Mouse (Mus musculus): Measurements from ENCODE around the gene Mcrip1. TPM values are rescaled to one million over a fixed set of nuclear protein-coding genes. Genes with fewer than 3 reads are reported as not detected.

The Mcrip1 gene
- polyA plus RNA-seq, 1 experiment from 2014 or later: 46.9 TPM

DNA sequence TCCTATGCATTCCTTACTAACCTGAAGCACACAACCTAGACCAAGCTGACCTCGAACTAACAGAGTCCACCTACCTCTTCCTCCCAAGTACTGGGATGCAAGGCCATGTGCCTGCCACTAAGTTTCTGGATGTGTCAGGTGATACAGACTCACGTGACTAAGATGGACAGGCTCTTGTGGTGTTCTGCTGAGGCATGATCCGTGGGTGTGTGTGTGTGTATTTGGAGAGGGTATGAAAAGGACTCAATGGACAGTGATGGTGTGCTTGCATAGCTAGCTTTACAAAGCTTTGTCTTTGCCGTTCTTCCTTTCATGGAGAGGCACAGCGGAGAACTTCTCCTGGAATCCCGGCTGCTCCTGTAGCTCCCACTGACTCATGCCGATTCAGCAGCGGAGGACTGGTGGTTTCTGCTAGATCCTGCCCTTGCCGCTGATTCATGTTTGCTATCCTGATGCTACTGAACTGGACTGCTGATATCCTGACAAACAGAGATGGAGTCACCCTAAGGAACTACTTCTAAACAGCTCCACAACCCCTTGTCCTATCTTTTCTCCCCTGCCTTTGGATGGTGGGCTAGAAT is 41.1 kb downstream of the Mcrip1 start:
- Histone ChIP-seq H3K36me3 (no peaks in the 10 kb centered on the region), H3K4me3 (replicated peaks) (no peak overlapping the region), H3K4me2 (no peak overlapping the region), H3K4me1 (replicated peaks) (peaks cover 48% of the 10 kb centered on the region), H3K9ac (no peak overlapping the region), H3K27ac (no peak overlapping the region), H3K9me3 (replicated peaks) (no peaks in the 10 kb centered on the region), H3K27me3 (no peaks in the 10 kb centered on the region)
- DNase-seq: no peak
- 75% methylated on average over 9 of the region's 9 CpGs for WGBS (ENCODE audit: insufficient replicate concordance)
- ATAC-seq (ENCODE audit: low read depth): no peak

DNA sequence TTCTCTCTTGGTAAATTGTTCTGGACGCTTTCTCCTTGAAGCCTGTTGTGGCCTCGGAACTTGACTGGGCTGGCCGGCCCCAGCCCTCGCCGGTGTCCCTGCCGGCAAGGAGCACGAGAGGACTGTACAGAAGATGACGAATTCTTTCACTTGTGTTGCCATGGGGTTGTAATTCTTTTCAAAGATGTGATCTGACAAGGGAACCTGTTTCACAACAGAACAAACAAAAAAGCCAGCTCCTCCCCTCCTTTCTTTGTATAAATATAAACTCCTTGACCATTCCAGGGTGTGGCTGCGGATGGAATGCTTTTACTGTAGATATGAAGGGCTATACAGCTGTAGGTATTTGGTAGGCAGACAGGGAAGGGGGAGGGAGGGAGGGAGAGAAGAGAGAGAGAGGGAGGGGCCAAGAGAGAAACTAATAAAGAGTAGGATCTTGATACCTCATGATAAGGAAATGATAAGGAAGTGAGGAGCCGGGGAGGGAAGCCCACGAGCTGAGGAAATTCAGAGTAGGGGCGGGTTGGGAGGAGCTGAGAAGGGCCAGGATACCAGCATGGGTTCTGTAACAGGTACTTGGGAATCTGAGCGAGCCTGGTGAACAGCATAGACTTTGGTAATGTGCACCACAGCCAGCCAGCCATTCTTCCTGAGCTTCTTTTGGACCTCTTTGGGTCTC is 41.8 kb downstream of the Mcrip1 start:
- DNase-seq: no peak
- Histone ChIP-seq H3K36me3 (no peaks in the 10 kb centered on the region), H3K27me3 (no peaks in the 10 kb centered on the region), H3K9ac (no peak overlapping the region), H3K27ac (no peak overlapping the region), H3K4me3 (replicated peaks) (no peak overlapping the region), H3K4me2 (no peak overlapping the region), H3K4me1 (replicated peaks) (peaks cover 48% of the 10 kb centered on the region), H3K9me3 (replicated peaks) (no peaks in the 10 kb centered on the region)
- WGBS (ENCODE audit: insufficient replicate concordance): 67% methylated on average over 13 of the region's 13 CpGs
- ATAC-seq (ENCODE audit: low read depth): no peak

DNA sequence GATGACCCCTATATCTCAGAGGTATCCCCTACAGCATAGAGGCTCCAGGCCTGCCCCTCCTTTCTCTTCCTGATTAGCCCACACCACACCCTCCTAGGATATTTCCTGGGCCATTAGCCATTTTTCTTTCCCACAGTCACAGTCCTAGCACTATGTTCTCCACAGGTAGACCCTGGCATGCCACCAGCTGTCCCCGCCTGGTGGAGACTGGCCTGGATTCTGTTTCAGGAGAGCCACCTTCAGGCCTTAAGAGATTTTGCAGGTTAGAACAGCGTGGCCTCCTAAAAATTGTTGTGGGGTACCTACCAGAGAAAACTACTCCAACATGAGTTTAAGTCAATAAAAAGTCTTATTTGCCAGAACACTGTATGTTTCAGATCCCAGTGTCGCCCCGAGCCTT is 42.6 kb downstream of the Mcrip1 start:
- DNase-seq (no peak), ATAC-seq (ENCODE audit: low read depth) (no peak)
- no peaks in the 10 kb centered on the region for H3K27me3 ChIP-seq
- H3K9me3 ChIP-seq (replicated peaks): no peaks in the 10 kb centered on the region
- no peak overlapping the region for H3K4me2 ChIP-seq
- H3K36me3 ChIP-seq: no peaks in the 10 kb centered on the region
- H3K4me1 ChIP-seq (replicated peaks): peaks cover 48% of the 10 kb centered on the region
- no peak overlapping the region for H3K4me3 ChIP-seq (replicated peaks)
- no peak overlapping the region for H3K27ac ChIP-seq
- 57% methylated on average over 4 of the region's 4 CpGs for WGBS (ENCODE audit: insufficient replicate concordance)
- H3K9ac ChIP-seq: no peak overlapping the region

- 75% methylated on average over 3 of the region's 3 CpGs for WGBS (ENCODE audit: insufficient replicate concordance)
- H3K9me3 ChIP-seq (replicated peaks): no peaks in the 10 kb centered on the region
- H3K4me1 ChIP-seq (replicated peaks): peaks cover 36% of the 10 kb centered on the region
- H3K4me3 ChIP-seq (replicated peaks): no peak overlapping the region
- no peak overlapping the region for H3K4me2 ChIP-seq
- H3K36me3 ChIP-seq: no peaks in the 10 kb centered on the region
- no peak overlapping the region for H3K9ac ChIP-seq
- DNase-seq (no peak), ATAC-seq (ENCODE audit: low read depth) (no peak)
- no peaks in the 10 kb centered on the region for H3K27me3 ChIP-seq
- no peak overlapping the region for H3K27ac ChIP-seq
These were observed 43.9 kb downstream of the Mcrip1 start for GRCm38 (mm10) chr11:120505661-120506060.

DNA sequence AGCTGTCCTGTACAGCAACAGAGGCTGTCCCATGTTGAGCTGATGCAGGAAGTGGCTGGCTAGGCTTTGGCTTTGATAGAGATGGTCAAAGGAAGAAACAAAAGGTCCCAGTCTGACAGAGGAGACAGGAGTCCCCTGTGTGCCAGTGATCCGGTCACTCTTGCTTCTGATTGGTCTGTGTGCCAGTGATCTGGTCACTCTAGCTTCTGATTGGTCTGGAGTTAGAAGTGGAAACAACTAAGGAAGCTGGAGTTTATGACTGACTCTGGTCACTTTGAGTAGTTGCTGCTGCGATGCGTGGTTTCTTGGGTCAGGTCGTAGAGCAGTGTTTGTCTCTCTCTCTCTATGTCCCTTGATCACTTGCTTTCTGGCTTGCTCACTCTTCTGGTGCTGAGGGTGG is 47.8 kb downstream of the Mcrip1 start:
- Histone ChIP-seq H3K36me3 (peaks cover 26% of the 10 kb centered on the region), H3K9me3 (replicated peaks) (no peaks in the 10 kb centered on the region), H3K9ac (no peak overlapping the region), H3K27ac (no peak overlapping the region), H3K27me3 (no peaks in the 10 kb centered on the region), H3K4me1 (replicated peaks) (peaks cover 13% of the 10 kb centered on the region), H3K4me2 (no peak overlapping the region), H3K4me3 (replicated peaks) (no peak overlapping the region)
- 66% methylated on average over 4 of the region's 4 CpGs for WGBS (ENCODE audit: insufficient replicate concordance)
- DNase-seq (no peak), ATAC-seq (ENCODE audit: low read depth) (no peak)

GRCm38 (mm10) chr11:120501018-120501417 is 48.5 kb downstream of the Mcrip1 start:
- Histone ChIP-seq H3K9me3 (replicated peaks) (no peaks in the 10 kb centered on the region), H3K27ac (no peak overlapping the region), H3K4me3 (replicated peaks) (no peak overlapping the region), H3K4me1 (replicated peaks) (peaks cover 7% of the 10 kb centered on the region), H3K36me3 (peaks cover 33% of the 10 kb centered on the region), H3K4me2 (no peak overlapping the region), H3K9ac (no peak overlapping the region), H3K27me3 (no peaks in the 10 kb centered on the region)
- WGBS (ENCODE audit: insufficient replicate concordance): 51% methylated on average over 6 of the region's 6 CpGs
- no peak for ATAC-seq (ENCODE audit: low read depth)
- no peak for DNase-seq

DNA sequence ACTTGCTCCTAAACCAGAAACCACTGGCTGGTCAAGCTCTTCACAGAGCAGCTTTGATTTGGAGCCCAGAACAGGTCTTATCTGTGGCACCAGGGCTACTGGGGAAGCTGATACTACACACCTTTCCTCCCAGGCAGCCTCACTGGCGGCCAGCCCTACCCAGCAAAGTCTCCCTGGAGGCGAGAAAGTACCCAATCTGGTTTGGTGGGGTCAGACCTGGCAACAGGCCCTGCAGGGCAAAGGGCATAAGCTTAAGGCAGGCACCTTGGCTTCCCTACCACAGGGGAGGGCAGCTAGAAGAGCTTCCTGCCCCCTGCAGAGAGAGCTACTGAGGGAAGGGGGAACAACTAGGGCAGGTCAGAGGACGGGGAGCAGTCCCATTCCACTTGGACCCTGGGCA is 49.2 kb downstream of the Mcrip1 start:
- WGBS (ENCODE audit: insufficient replicate concordance): 7% methylated on average over 3 of the region's 3 CpGs
- Histone ChIP-seq H3K4me1 (replicated peaks) (peaks cover 7% of the 10 kb centered on the region), H3K4me3 (replicated peaks) (no peak overlapping the region), H3K36me3 (peaks cover 39% of the 10 kb centered on the region), H3K27me3 (no peaks in the 10 kb centered on the region), H3K27ac (no peak overlapping the region), H3K9ac (no peak overlapping the region), H3K4me2 (no peak overlapping the region), H3K9me3 (replicated peaks) (no peaks in the 10 kb centered on the region)
- DNase-seq (no peak), ATAC-seq (ENCODE audit: low read depth) (peak; percentile 24; the same call in 1 of the 2 replicates)

- Histone ChIP-seq H3K9me3 (replicated peaks) (no peaks in the 10 kb centered on the region), H3K9ac (no peak overlapping the region), H3K36me3 (peaks cover 44% of the 10 kb centered on the region), H3K4me2 (no peak overlapping the region), H3K27ac (no peak overlapping the region), H3K4me3 (replicated peaks) (no peak overlapping the region), H3K27me3 (no peaks in the 10 kb centered on the region), H3K4me1 (replicated peaks) (peaks cover 7% of the 10 kb centered on the region)
- WGBS (ENCODE audit: insufficient replicate concordance): 61% methylated on average over 6 of the region's 6 CpGs
- DNase-seq (no peak), ATAC-seq (ENCODE audit: low read depth) (0 out of 2 replicates have a peak, but pooled peaks have one; percentile 2)
These were observed 49.6 kb downstream of the Mcrip1 start for GRCm38 (mm10) chr11:120499894-120500293.

- peaks cover 11% of the 10 kb centered on the region for H3K4me1 ChIP-seq (replicated peaks)
- DNase-seq (no peak), ATAC-seq (ENCODE audit: low read depth) (no peak)
- no peaks in the 10 kb centered on the region for H3K27me3 ChIP-seq
- H3K36me3 ChIP-seq: peaks cover 54% of the 10 kb centered on the region
- H3K4me2 ChIP-seq: no peak overlapping the region
- no peak overlapping the region for H3K27ac ChIP-seq
- H3K4me3 ChIP-seq (replicated peaks): no peak overlapping the region
- no peak overlapping the region for H3K9ac ChIP-seq
- 75% methylated on average over 5 of the region's 5 CpGs for WGBS (ENCODE audit: insufficient replicate concordance)
- no peaks in the 10 kb centered on the region for H3K9me3 ChIP-seq (replicated peaks)
These were observed 50.6 kb downstream of the Mcrip1 start for GRCm38 (mm10) chr11:120498891-120499290.

GRCm38 (mm10) chr11:120498226-120498625 is 51.3 kb downstream of the Mcrip1 start:
- Histone ChIP-seq H3K4me1 (replicated peaks) (peaks cover 18% of the 10 kb centered on the region), H3K27ac (no peak overlapping the region), H3K36me3 (peaks cover 60% of the 10 kb centered on the region), H3K9ac (no peak overlapping the region), H3K4me3 (replicated peaks) (no peak overlapping the region), H3K4me2 (no peak overlapping the region), H3K9me3 (replicated peaks) (no peaks in the 10 kb centered on the region), H3K27me3 (no peaks in the 10 kb centered on the region)
- WGBS (ENCODE audit: insufficient replicate concordance): 80% methylated on average over 12 of the region's 12 CpGs
- DNase-seq: no peak
- no peak for ATAC-seq (ENCODE audit: low read depth)

- Histone ChIP-seq H3K36me3 (peaks cover 60% of the 10 kb centered on the region), H3K4me2 (no peak overlapping the region), H3K9me3 (replicated peaks) (no peaks in the 10 kb centered on the region), H3K9ac (no peak overlapping the region), H3K4me3 (replicated peaks) (no peak overlapping the region), H3K27ac (no peak overlapping the region), H3K4me1 (replicated peaks) (peaks cover 26% of the 10 kb centered on the region), H3K27me3 (no peaks in the 10 kb centered on the region)
- WGBS (ENCODE audit: insufficient replicate concordance): 83% methylated on average over 3 of the region's 3 CpGs
- ATAC-seq (ENCODE audit: low read depth) (no peak), DNase-seq (no peak)
These were observed 52.1 kb downstream of the Mcrip1 start for GRCm38 (mm10) chr11:120497436-120497835.

DNA sequence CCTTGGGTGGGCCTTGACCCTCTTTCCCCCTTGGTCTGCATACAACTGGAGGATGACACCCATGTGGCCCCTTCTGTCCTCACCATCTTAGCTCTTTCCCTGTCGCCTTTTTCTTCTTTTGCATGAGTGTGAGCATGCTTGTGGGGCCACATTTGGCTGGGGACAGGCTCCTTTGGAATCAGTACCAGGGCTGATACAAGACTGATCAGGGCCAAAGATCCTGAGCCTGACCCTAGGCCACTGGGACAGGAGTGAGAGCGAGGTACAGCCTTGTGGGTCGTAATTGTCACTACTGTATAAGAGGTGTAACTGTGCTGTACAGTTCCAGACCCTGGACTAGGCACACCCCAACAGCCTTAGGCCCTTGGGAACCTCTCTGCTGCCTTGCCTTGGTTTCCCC is 55.6 kb downstream of the Mcrip1 start:
- H3K36me3 ChIP-seq: peaks cover 67% of the 10 kb centered on the region
- H3K27me3 ChIP-seq: no peaks in the 10 kb centered on the region
- WGBS (ENCODE audit: insufficient replicate concordance): 75% methylated on average over 3 of the region's 3 CpGs
- H3K4me1 ChIP-seq (replicated peaks): peaks cover 49% of the 10 kb centered on the region
- no peaks in the 10 kb centered on the region for H3K9me3 ChIP-seq (replicated peaks)
- DNase-seq (no peak), ATAC-seq (ENCODE audit: low read depth) (no peak)
- peak overlapping the region; percentile 3; the same call in 1 of the 2 replicates for H3K27ac ChIP-seq
- H3K4me2 ChIP-seq: peak overlapping the region; percentile 94
- H3K4me3 ChIP-seq (replicated peaks): no peak overlapping the region
- H3K9ac ChIP-seq: no peak overlapping the region; the same call in 1 of the 2 replicates

Data from liver, embryonic 13.5 days (tissue).